In the genomic region with DNA sequence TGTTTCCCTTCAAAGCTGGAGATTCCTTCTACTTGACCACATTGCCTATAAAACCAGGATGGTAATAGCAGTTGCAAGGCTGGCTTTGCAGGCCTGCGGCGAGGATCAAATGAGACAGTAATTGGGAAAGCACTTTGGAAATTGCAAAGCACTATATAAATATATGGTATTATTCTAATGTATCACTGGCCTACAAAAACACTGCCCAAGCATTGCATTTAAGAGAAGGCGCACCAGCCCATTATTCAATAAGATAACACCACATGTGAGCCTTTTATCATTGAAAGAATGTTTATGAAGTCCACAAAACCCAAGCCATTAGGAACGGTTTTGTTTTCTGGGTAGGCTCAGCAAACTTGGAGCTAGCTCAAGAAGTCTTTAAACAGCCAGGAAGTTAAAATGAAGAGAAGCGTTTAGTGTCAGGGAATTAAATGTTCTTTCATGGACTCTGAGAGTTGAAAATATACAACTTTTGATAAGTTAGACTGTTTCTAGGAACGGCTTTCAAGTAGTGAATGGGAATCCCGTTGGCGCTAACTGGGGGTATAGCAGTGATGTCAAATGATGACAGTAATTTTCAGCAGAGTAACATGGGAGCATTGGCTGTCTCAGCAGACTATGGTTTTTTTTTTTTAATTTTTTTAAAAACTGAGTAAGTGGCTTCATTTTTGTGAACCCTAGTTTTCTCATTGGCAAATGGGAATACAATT, we compare ENCODE assay signal across 20 mouse cellular contexts.
A peak's percentile ranks its signal among the peaks of the same experiment; 100 is the strongest.
DNase-seq lines count a peak whose midpoint lies in the region; ATAC-seq and TF ChIP-seq lines count a peak whose summit lies in the region.
"Had no signal": no experiment of that assay in that cellular context is flagged by ENCODE, and none has a peak within 500 bp of the region (broad histone marks: within the 10 kb centered on the region; RNA-seq: fewer than 3 reads in every experiment).

No protein-coding gene starts in this region.

- no peak overlapping the region for H3K4me3 ChIP-seq in embryonic facial prominence, embryonic 14.5 days (ENCODE audit: low read depth, low read length)
- H3K4me3 ChIP-seq in embryonic facial prominence, embryonic 10.5 days = no peak overlapping the region
- no peak overlapping the region for H3K4me3 ChIP-seq in heart, embryonic 15.5 days
- H3K4me3 ChIP-seq in lung, embryonic 14.5 days (ENCODE audit: low read depth, low read length) = no peak overlapping the region
- H3K4me3 ChIP-seq: forebrain, embryonic 13.5 days; hindbrain, embryonic 13.5 days had no signal

- H3K36me3 ChIP-seq in embryonic facial prominence, embryonic 14.5 days (ENCODE audit: control insufficient read depth, insufficient read depth, low read length) = no peaks in the 10 kb centered on the region
- no peaks in the 10 kb centered on the region for H3K36me3 ChIP-seq in embryonic facial prominence, embryonic 10.5 days (replicated peaks)
- H3K36me3 ChIP-seq in heart, embryonic 15.5 days = no peaks in the 10 kb centered on the region
- no peaks in the 10 kb centered on the region for H3K36me3 ChIP-seq in lung, embryonic 14.5 days (ENCODE audit: insufficient read depth)
- H3K36me3 ChIP-seq: G1E; hindbrain, embryonic 13.5 days had no signal

- no peaks in the 10 kb centered on the region for H3K27me3 ChIP-seq in embryonic facial prominence, embryonic 14.5 days (replicated peaks; ENCODE audit: control insufficient read depth, insufficient read depth, low read length)
- no peaks in the 10 kb centered on the region for H3K27me3 ChIP-seq in embryonic facial prominence, embryonic 10.5 days (replicated peaks; ENCODE audit: low read depth, poor library complexity, severe bottlenecking)
- H3K27me3 ChIP-seq in heart, embryonic 15.5 days = no peaks in the 10 kb centered on the region
- no peaks in the 10 kb centered on the region for H3K27me3 ChIP-seq in lung, embryonic 14.5 days (ENCODE audit: insufficient read depth, low read length)
- H3K27me3 ChIP-seq: forebrain, embryonic 13.5 days; hindbrain, embryonic 13.5 days had no signal

- ATAC-seq in embryonic facial prominence, embryonic 14.5 days (ENCODE audit: low read depth) = no peak; the same call in 1 of the 2 replicates
- no peak for ATAC-seq in heart, embryonic 15.5 days (replicated peaks; ENCODE audit: insufficient number of reproducible peaks, insufficient read depth, low FRiP score, low read depth)
- ATAC-seq in lung, embryonic 14.5 days (ENCODE audit: insufficient read depth) = peak; percentile 71
- ATAC-seq: CD4-positive, CD25-positive, alpha-beta regulatory T cell, adult 4 months; forebrain, embryonic 13.5 days; forebrain, postnatal 0 days; hindbrain, postnatal 0 days had no signal

- TF ChIP-seq CTCF in lung, embryonic 14.5 days (IDR thresholded peaks at IDR 0.05; ENCODE audit: low read depth) = no peak

- no peak overlapping the region for H3K9ac ChIP-seq in embryonic facial prominence, embryonic 14.5 days (ENCODE audit: low read depth, low read length)
- no peak overlapping the region for H3K9ac ChIP-seq in heart, embryonic 15.5 days
- H3K9ac ChIP-seq in lung, embryonic 14.5 days = no peak overlapping the region
- H3K9ac ChIP-seq: forebrain, embryonic 13.5 days; forebrain, postnatal 0 days; hindbrain, embryonic 13.5 days had no signal

- H3K9me3 ChIP-seq in embryonic facial prominence, embryonic 14.5 days (ENCODE audit: control insufficient read depth, low read length) = no peaks in the 10 kb centered on the region
- H3K9me3 ChIP-seq in embryonic facial prominence, embryonic 10.5 days = no peaks in the 10 kb centered on the region
- no peaks in the 10 kb centered on the region for H3K9me3 ChIP-seq in heart, embryonic 15.5 days (replicated peaks)
- no peaks in the 10 kb centered on the region for H3K9me3 ChIP-seq in lung, embryonic 14.5 days (ENCODE audit: low read depth, low read length)
- H3K9me3 ChIP-seq: forebrain, embryonic 13.5 days; hindbrain, embryonic 13.5 days had no signal

- WGBS in embryonic facial prominence, embryonic 14.5 days = 78% methylated on average over 8 of the region's 8 CpGs
- 90% methylated on average over 8 of the region's 8 CpGs for WGBS in embryonic facial prominence, embryonic 10.5 days
- 73% methylated on average over 8 of the region's 8 CpGs for WGBS in heart, embryonic 15.5 days
- WGBS in lung, embryonic 14.5 days = 39% methylated on average over 8 of the region's 8 CpGs

- peak; percentile 54 for DNase-seq in embryonic facial prominence, embryonic 14.5 days (ENCODE audit: low spot score)
- no peak for DNase-seq in embryonic facial prominence, embryonic 10.5 days (ENCODE audit: low spot score)
- DNase-seq in heart, adult 8-10 months (ENCODE audit: low spot score) = no peak
- peak; percentile 83 for DNase-seq in lung, embryonic 14.5 days
- no peak for DNase-seq in lung, adult 18-20 months
- peak; percentile 62 for DNase-seq in fat pad, adult 2 months (ENCODE audit: extremely low read depth, low read depth, low spot score)
- DNase-seq: adrenal gland, adult 8-10 months; adrenal gland, postnatal 36 days; B cell, adult 2 months; cerebellum, adult 2 months; cerebellum, postnatal 10 days; forebrain, postnatal 0 days; gastrocnemius, postnatal 14 days; heart, postnatal 10 days had no signal

- H3K27ac ChIP-seq in embryonic facial prominence, embryonic 14.5 days (replicated peaks; ENCODE audit: low read depth, low read length) = no peak overlapping the region
- no peak overlapping the region for H3K27ac ChIP-seq in embryonic facial prominence, embryonic 10.5 days (replicated peaks)
- H3K27ac ChIP-seq in heart, embryonic 15.5 days = peak overlapping the region; percentile 72
- peak overlapping the region; percentile 39; the same call in 1 of the 2 replicates for H3K27ac ChIP-seq in lung, embryonic 14.5 days (ENCODE audit: low read depth)
- H3K27ac ChIP-seq: forebrain, embryonic 13.5 days; hindbrain, embryonic 13.5 days; hindbrain, postnatal 0 days had no signal

- H3K4me2 ChIP-seq in embryonic facial prominence, embryonic 14.5 days (ENCODE audit: low read depth, low read length) = no peak overlapping the region
- H3K4me2 ChIP-seq in heart, embryonic 15.5 days = no peak overlapping the region
- no peak overlapping the region for H3K4me2 ChIP-seq in lung, embryonic 14.5 days
- H3K4me2 ChIP-seq: forebrain, embryonic 13.5 days; hindbrain, embryonic 13.5 days had no signal

- H3K4me1 ChIP-seq in embryonic facial prominence, embryonic 14.5 days (ENCODE audit: control insufficient read depth, insufficient read depth, low read length) = peaks cover 12% of the 10 kb centered on the region; the same call in 1 of the 2 replicates
- H3K4me1 ChIP-seq in embryonic facial prominence, embryonic 10.5 days = 0 out of 2 replicates have a peak, but pooled peaks cover 6% of the 10 kb centered on the region
- peaks cover 35% of the 10 kb centered on the region for H3K4me1 ChIP-seq in heart, embryonic 15.5 days (replicated peaks)
- peaks cover 16% of the 10 kb centered on the region for H3K4me1 ChIP-seq in lung, embryonic 14.5 days (ENCODE audit: insufficient read depth)
- H3K4me1 ChIP-seq: forebrain, embryonic 13.5 days; hindbrain, embryonic 13.5 days had no signal

Comparison
In these comparisons a context has a peak if more than half of its experiments do, and no peak if none do; other contexts are left out.
1. DNase-seq: peak in embryonic facial prominence, embryonic 14.5 days (single experiment), lung, embryonic 14.5 days (single experiment) and fat pad, adult 2 months (single experiment); none in embryonic facial prominence, embryonic 10.5 days (single experiment), heart, adult 8-10 months (single experiment) and lung, adult 18-20 months (0 of 2).
2. H3K27ac ChIP-seq: peak in heart, embryonic 15.5 days (single experiment) and lung, embryonic 14.5 days (single experiment); none in embryonic facial prominence, embryonic 14.5 days (single experiment) and embryonic facial prominence, embryonic 10.5 days (single experiment).